Mouse (Mus musculus): ENCODE measurements around the gene Gm20708. TPM values are rescaled to one million over a fixed set of nuclear protein-coding genes. Genes with fewer than 3 reads are reported as not detected.

Gene Gm20708
- polyA plus RNA-seq, 1 experiment from 2014 or later = 0.31 TPM

GRCm38 (mm10) chr11:117823411-117823810 is 13.9 kb downstream of the Gm20708 start:
- no peak for DNase-seq (ENCODE audit: low spot score)
- peaks cover 58% of the 10 kb centered on the region for H3K36me3 ChIP-seq
- H3K4me3 ChIP-seq = no peak overlapping the region
- no peaks in the 10 kb centered on the region for H3K9me3 ChIP-seq
- H3K4me1 ChIP-seq (replicated peaks) = peaks cover 65% of the 10 kb centered on the region
- H3K27ac ChIP-seq = no peak overlapping the region
- no peaks in the 10 kb centered on the region for H3K27me3 ChIP-seq (ENCODE audit: insufficient read depth, poor library complexity, severe bottlenecking)
- 91% methylated on average over 6 of the region's 6 CpGs for WGBS

- DNase-seq (ENCODE audit: low spot score) = peak; percentile 87
- Histone ChIP-seq H3K4me3 (peak overlapping the region; percentile 73), H3K36me3 (peaks cover 49% of the 10 kb centered on the region), H3K27me3 (ENCODE audit: insufficient read depth, poor library complexity, severe bottlenecking) (no peaks in the 10 kb centered on the region), H3K4me1 (replicated peaks) (peaks cover 67% of the 10 kb centered on the region), H3K9me3 (no peaks in the 10 kb centered on the region), H3K27ac (peak overlapping the region; percentile 95)
- WGBS = 31% methylated on average over 23 of the region's 23 CpGs
Measured at GRCm38 (mm10) chr11:117824060-117824969, 14.8 kb downstream of the Gm20708 start.

- Histone ChIP-seq H3K27ac (peak within 1 kb of the TSS; percentile 95), H3K27me3 (ENCODE audit: insufficient read depth, poor library complexity, severe bottlenecking) (no peaks in the 10 kb centered on the region), H3K9me3 (no peaks in the 10 kb centered on the region), H3K4me1 (replicated peaks) (peaks cover 64% of the 10 kb centered on the region), H3K36me3 (peaks cover 37% of the 10 kb centered on the region), H3K4me3 (peak within 1 kb of the TSS; percentile 73)
- peak; percentile 88 for DNase-seq (ENCODE audit: low spot score)
- under 1% methylated on average over 34 of the region's 34 CpGs for WGBS
Measured at GRCm38 (mm10) chr11:117825333-117826101, 16.0 kb downstream of the Gm20708 start, which contains the start of the genes Afmid and Tk1. Afmid (plus strand) TSS chr11:117825924. Tk1 (minus strand) TSS chr11:117826092.

- Histone ChIP-seq H3K27me3 (ENCODE audit: insufficient read depth, poor library complexity, severe bottlenecking) (no peaks in the 10 kb centered on the region), H3K4me3 (peak overlapping the region; percentile 73), H3K9me3 (no peaks in the 10 kb centered on the region), H3K36me3 (peaks cover 30% of the 10 kb centered on the region), H3K4me1 (replicated peaks) (peaks cover 64% of the 10 kb centered on the region), H3K27ac (peak overlapping the region; percentile 95)
- 12% methylated on average over 5 of the region's 5 CpGs for WGBS
- DNase-seq (ENCODE audit: low spot score) = no peak
Measured at GRCm38 (mm10) chr11:117826164-117826563, 16.7 kb downstream of the Gm20708 start.

- Histone ChIP-seq H3K27me3 (ENCODE audit: insufficient read depth, poor library complexity, severe bottlenecking) (no peaks in the 10 kb centered on the region), H3K27ac (no peak overlapping the region), H3K9me3 (no peaks in the 10 kb centered on the region), H3K4me3 (peak overlapping the region; percentile 73; the same call in 1 of the 2 replicates), H3K36me3 (peaks cover 23% of the 10 kb centered on the region), H3K4me1 (replicated peaks) (peaks cover 62% of the 10 kb centered on the region)
- 77% methylated on average over 8 of the region's 8 CpGs for WGBS
- DNase-seq (ENCODE audit: low spot score) = no peak
Measured at GRCm38 (mm10) chr11:117826916-117827315, 17.4 kb downstream of the Gm20708 start.

- Histone ChIP-seq H3K4me3 (no peak overlapping the region), H3K27me3 (ENCODE audit: insufficient read depth, poor library complexity, severe bottlenecking) (no peaks in the 10 kb centered on the region), H3K27ac (no peak overlapping the region), H3K36me3 (peaks cover 18% of the 10 kb centered on the region), H3K4me1 (replicated peaks) (peaks cover 66% of the 10 kb centered on the region), H3K9me3 (no peaks in the 10 kb centered on the region)
- 63% methylated on average over 3 of the region's 3 CpGs for WGBS
- no peak for DNase-seq (ENCODE audit: low spot score)
Measured at GRCm38 (mm10) chr11:117827386-117827785, 17.9 kb downstream of the Gm20708 start.

GRCm38 (mm10) chr11:117828149-117828887 is 18.9 kb downstream of the Gm20708 start:
- Histone ChIP-seq H3K27ac (0 out of 2 replicates have a peak overlapping the region, but pooled peaks have one; percentile 13), H3K36me3 (peaks cover 9% of the 10 kb centered on the region), H3K27me3 (ENCODE audit: insufficient read depth, poor library complexity, severe bottlenecking) (no peaks in the 10 kb centered on the region), H3K9me3 (no peaks in the 10 kb centered on the region), H3K4me3 (no peak overlapping the region), H3K4me1 (replicated peaks) (peaks cover 65% of the 10 kb centered on the region)
- 90% methylated on average over 18 of the region's 18 CpGs for WGBS
- no peak for DNase-seq (ENCODE audit: low spot score)

GRCm38 (mm10) chr11:117828888-117829604 is 19.6 kb downstream of the Gm20708 start:
- peaks cover 61% of the 10 kb centered on the region for H3K4me1 ChIP-seq (replicated peaks)

GRCm38 (mm10) chr11:117829671-117830215 is 20.3 kb downstream of the Gm20708 start:
- no peak overlapping the region for H3K4me3 ChIP-seq
- no peaks in the 10 kb centered on the region for H3K36me3 ChIP-seq
- 82% methylated on average over 2 of the region's 2 CpGs for WGBS
- no peaks in the 10 kb centered on the region for H3K27me3 ChIP-seq (ENCODE audit: insufficient read depth, poor library complexity, severe bottlenecking)
- H3K27ac ChIP-seq = no peak overlapping the region
- H3K4me1 ChIP-seq (replicated peaks) = peaks cover 56% of the 10 kb centered on the region
- H3K9me3 ChIP-seq = no peaks in the 10 kb centered on the region
- no peak for DNase-seq (ENCODE audit: low spot score)

More at GRCm38 (mm10) chr11:117828888-117829604, 19.6 kb downstream of the Gm20708 start:
- WGBS = 63% methylated on average over 9 of the region's 9 CpGs
- Histone ChIP-seq H3K36me3 (peaks cover 1% of the 10 kb centered on the region), H3K9me3 (no peaks in the 10 kb centered on the region), H3K4me3 (no peak overlapping the region), H3K27me3 (ENCODE audit: insufficient read depth, poor library complexity, severe bottlenecking) (no peaks in the 10 kb centered on the region), H3K27ac (peak overlapping the region; percentile 13)
- DNase-seq (ENCODE audit: low spot score) = no peak

- Histone ChIP-seq H3K4me3 (no peak overlapping the region), H3K27me3 (ENCODE audit: insufficient read depth, poor library complexity, severe bottlenecking) (no peaks in the 10 kb centered on the region), H3K9me3 (no peaks in the 10 kb centered on the region), H3K36me3 (no peaks in the 10 kb centered on the region), H3K27ac (no peak overlapping the region), H3K4me1 (replicated peaks) (peaks cover 49% of the 10 kb centered on the region)
- DNase-seq (ENCODE audit: low spot score) = no peak
- WGBS = 85% methylated on average over 9 of the region's 9 CpGs
Measured at GRCm38 (mm10) chr11:117830401-117830800, 20.9 kb downstream of the Gm20708 start.

- Histone ChIP-seq H3K4me1 (replicated peaks) (peaks cover 40% of the 10 kb centered on the region), H3K27me3 (ENCODE audit: insufficient read depth, poor library complexity, severe bottlenecking) (no peaks in the 10 kb centered on the region), H3K4me3 (peak overlapping the region; percentile 56), H3K27ac (peak overlapping the region; percentile 66), H3K9me3 (no peaks in the 10 kb centered on the region), H3K36me3 (no peaks in the 10 kb centered on the region)
- peak; percentile 86 for DNase-seq (ENCODE audit: low spot score)
- WGBS = 17% methylated on average over 28 of the region's 28 CpGs
Measured at GRCm38 (mm10) chr11:117832086-117832969, 22.9 kb downstream of the Gm20708 start.

Data from hindbrain, embryonic 10.5 days (tissue).